Mouse (Mus musculus) ovary, adult 18-20 months (tissue): ENCODE results near the gene Nipa2.
"Not testable (repeated sequence)": the region's sequence is repeated elsewhere in the genome, so short reads cannot be mapped to it uniquely, and the experiment has no call there.

ENCODE experiments used
- DNase-seq: peaks from one replicate; pipeline ENCODE4 v3.0.0; 2022; ENCODE audit warnings: low spot score, mixed read lengths

The Nipa2 gene

DNA sequence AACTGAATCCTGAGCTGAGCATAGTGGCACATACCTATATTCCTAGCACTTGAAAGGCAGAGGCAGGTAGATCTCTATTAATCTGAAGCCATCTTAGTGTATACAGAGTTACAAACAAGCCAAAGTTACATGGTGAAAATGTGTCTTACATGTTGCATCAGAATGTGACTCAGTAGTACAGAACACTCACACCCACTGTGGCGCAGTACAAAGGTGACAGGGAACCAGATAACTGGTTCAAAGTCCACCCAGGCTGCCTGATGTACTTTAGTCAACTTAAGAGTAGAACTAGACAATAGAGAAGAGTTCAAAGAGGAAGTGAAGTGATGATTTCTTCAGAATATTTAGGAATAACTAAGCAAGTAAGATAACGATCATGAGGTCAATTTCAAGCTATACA is 27.3 kb downstream of the Nipa2 start:
- no peak for DNase-seq

DNA sequence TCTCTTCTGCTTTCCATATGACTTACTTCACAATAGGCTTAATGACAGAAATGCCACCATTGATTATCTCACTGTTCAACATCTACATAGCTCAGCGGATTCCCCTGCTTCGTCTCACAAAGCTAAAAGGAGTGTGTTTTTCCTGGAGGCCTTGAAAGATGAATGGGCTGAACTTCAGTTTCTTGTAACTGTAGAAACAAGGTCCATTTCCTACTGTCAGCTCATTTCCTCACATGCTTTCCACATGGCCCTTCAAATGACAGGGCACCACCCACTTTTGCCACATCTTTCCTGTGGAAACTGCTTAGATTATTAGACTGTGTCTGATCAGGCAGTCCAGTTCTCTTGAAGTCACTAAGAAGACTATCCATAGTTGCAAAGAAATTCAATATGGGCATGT is 33.6 kb downstream of the Nipa2 start:
- no peak for DNase-seq

DNA sequence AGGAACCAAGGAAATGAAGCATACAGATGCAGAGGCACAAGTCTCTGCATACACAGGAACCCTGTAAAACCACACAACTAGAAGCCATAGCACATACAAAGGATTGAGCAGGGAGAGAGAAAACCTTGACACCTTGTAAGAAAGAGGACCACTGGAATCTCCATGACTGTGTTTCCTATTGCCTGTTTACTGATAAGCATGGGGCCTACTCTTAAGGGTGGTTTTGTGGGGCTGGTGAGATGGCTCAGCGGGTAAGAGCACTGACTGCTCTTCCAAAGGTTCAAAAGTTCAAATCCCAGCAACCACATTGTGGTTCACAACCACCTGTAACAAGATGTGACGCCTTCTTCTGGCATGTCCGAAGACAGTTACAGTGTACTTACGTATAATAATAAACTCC is 35.0 kb downstream of the Nipa2 start:
- no peak for DNase-seq

DNA sequence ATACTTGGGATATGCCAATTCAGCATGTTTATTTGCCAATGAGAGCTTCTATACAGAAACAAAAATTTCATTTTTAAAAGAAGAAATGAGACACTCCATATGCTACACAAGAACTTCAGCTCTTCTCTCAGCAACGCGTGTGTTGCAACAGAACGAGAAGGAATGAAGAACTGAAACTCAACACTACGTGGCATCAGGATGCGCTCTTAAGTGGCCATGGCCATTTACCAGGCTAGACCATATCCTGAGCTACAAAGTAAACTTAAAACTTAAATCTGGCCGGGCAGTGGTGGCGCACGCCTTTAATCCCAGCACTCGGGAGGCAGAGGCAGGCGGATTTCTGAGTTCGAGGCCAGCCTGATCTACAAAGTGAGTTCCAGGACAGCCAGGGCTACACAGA is 43.9 kb downstream of the Nipa2 start:
- DNase-seq = not testable (repeated sequence)

DNA sequence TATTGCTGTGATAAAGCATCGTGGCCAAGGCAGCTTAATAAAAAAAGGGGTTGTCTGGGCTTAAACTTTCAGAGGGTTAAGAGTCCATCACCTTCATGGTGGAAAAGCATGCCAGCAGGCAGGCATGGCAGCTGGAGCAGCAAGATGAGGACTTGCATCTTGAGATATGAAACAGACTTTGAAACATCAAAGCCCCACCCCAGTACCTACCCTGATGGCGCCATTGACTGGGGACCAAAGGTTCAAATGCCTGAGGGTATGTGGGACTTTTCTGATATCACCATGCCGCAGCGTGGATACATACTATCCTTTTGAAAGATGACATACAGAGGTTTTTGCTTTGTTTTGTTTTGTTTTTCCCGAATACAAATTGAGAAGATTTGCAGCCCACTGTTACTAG is 50.2 kb downstream of the Nipa2 start:
- no peak for DNase-seq

DNA sequence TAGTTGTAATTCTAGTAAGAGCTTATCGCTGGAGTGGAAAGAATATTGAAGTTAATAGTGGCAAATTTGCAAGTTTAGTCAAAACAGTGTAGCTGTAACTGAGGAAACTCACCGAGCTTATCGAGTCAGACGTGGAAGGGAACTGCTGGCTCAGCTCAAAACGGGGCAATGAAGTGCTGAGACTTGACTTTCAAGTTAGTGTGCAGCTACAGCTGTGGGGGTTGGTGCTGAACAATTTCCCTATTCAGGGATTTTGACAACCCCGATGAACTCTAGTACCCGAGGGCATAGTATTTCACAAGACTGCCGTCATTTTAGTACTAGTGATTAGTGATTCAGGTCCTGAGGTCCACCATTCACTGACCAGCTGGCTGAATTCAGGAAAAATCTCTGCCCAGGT is 50.9 kb downstream of the Nipa2 start:
- peak; percentile 3 for DNase-seq

DNA sequence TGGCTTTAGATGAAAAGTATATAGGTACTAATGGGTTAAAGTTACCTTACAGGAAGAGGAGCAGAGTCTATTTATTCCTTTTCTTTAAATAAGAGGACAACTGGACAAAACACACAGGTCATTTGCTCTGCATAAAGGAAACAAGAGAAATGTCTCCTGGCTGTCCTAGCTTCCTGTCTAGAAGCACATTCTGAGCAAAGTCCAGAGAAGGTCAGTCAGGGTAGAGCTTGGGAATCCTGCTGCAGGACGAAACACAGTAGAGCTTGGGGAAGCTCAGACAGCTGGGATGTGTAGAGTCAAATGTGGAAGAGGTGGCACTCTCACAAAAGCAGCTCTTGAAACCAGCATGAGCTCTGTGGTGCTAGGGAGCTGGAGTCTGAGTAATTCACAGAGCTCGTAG is 51.9 kb downstream of the Nipa2 start:
- DNase-seq = no peak

DNA sequence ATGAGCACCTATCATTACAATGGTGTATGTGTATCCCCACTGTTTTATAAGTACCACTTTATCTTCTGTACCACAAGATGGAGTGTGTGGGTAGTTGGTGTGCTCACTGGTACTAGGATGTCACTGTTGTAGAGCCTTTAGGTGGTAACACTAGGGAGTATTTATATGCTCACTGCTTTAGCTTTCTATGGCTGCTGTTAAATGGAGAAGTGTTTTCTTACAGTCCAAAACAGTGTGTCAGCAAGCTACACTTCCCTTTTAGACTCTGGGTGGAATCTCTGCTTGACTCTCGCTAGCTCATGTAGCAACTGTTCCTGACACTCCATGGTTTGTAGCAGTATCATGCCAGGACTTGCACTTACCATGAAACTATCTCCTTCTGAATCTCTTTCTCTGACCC is 52.8 kb downstream of the Nipa2 start:
- DNase-seq = no peak

DNA sequence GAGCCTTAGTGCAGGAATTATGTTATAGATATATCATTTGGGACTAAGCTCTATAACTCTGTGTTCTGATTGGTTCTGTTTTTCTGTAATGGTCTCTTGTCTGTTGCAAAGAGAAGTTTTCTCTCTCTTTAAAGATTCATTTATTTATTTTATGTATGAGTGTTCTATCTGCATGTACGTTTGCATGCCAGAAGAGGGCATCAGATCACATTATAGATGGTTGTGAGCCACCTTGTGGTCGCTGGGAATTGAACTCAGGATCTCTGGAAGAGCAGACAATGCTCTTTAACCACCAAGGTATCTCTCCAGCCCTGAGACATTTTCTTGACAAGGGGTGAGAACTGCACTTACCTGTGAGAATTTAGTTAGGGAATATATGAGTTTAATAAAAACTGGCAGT is 56.8 kb downstream of the Nipa2 start:
- no peak for DNase-seq

DNA sequence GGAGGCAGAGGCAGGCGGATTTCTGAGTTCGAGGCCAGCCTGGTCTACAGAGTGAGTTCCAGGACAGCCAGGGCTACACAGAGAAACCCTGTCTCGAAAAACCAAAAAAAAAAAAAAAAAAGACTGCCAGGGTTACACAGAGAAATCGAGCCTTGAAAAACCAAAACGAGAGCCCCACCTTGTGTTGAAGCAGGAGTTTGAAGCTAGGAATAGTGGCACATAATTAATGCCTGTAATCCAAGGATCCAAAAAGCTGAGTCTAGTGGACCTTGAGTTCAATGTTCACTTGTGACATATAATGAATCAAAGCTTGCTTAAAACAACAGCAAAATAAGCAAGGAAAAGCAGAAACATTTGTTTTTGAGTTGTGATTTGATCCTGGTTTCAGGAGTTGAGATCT is 58.5 kb downstream of the Nipa2 start:
- DNase-seq = no peak

DNA sequence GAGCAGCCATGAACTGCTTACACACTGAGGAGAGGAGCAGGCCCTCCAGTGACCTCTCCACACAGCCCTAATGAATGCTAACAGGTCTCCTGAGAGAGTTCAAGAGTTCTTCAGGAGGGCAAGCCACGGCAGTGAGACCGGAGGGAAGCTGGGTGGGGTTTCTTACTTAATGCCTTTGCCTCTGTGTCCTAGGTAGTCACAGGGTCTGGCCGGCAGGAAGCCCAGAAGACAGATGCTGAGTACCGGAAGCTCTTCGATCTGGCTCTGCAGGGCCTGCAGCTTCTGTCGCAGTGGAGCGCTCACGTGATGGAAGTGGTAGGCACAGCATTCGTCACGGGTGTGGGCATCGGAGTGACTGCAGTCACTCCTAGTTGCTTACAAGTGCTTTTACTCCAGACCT is 70.5 kb downstream of the Nipa2 start:
- no peak for DNase-seq

DNA sequence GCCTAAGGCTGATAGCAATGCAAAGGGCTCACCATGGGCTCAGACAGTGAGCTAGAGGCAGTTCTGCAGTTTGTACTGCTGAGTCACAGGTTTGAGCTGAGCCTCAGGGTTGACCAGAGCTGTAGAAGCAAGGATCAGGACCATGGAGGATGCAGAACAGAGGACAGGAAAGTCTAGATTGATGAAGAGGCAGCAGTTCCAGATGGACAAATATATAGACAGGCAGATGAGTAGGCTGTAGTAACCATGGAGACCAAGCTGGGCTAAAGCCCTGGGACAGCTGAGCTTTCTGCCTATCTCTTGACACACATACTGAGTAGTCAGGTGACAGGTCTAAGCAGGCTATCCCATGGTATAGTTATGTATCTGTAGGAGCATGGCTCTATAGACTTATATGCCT is 71.5 kb downstream of the Nipa2 start:
- no peak for DNase-seq

DNA sequence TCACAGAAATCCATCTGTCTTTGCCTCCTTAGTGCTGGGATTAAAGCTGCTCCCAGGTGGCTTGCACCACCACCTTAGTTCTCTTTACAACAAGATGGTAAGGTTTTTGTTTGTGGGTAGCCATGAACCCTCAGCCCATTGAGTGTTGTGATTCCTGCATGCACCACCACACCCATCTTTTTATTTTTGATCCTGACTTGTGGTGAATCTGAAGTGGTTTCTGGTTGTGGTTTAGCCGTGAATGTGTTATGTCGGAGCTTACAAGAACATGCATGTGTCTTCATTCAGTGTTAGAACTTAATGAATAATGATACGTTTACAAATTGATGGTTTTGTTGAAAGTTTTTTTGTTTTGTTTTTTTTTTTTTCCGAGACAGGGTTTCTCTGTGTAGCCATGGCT is 72.3 kb downstream of the Nipa2 start:
- DNase-seq = no peak

DNA sequence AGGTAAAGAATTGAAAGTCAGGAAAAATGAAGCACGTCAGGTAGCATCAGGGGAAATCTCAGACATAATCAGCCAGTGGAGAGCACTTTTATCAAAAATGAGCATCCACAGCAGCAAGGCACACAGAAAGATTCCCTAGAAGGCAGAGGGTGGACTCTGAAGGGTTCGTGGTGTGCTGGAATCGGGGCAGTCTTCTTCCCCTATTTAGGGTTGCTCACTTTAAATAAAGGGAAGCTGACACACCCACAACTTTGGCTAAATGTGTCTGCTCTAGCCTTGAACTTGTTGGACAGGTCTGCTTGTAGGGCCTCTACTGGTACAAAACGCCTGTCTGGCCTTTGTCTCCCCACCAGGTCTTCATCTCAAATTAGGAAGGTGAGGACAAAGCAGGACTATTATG is 73.7 kb downstream of the Nipa2 start:
- no peak for DNase-seq
